Mouse (Mus musculus): ENCODE results near the gene Kcnk12. TPM values are rescaled to one million over a fixed set of nuclear protein-coding genes. Genes with fewer than 3 reads are reported as not detected.

The Kcnk12 gene
- total and polyA plus RNA-seq, 2 experiments from 2014 or later, result 4.5 to 7.9 TPM

GRCm38 (mm10) chr17:87795927-87796714 is 1.7 kb downstream of the Kcnk12 start:
- no peak for ATAC-seq
- 26% methylated on average over 12 of the region's 12 CpGs for WGBS
- no peak for DNase-seq
- Histone ChIP-seq H3K9me3 (ENCODE audit: low read length) (no peaks in the 10 kb centered on the region), H3K4me2 (ENCODE audit: low read depth) (peak overlapping the region; percentile 94), H3K36me3 (ENCODE audit: insufficient read depth) (no peaks in the 10 kb centered on the region), H3K4me1 (ENCODE audit: insufficient read depth) (no peaks in the 10 kb centered on the region), H3K27ac (ENCODE audit: low read depth, low read length) (no peak overlapping the region), H3K4me3 (ENCODE audit: low read depth, low read length) (peak overlapping the region; percentile 56), H3K9ac (peak overlapping the region; percentile 50; the same call in 1 of the 2 replicates), H3K27me3 (ENCODE audit: insufficient read depth, low read length) (peaks cover 51% of the 10 kb centered on the region)
- no peak for TF ChIP-seq CTCF (IDR thresholded peaks at IDR 0.05; ENCODE audit: low read depth)

- TF ChIP-seq CTCF (IDR thresholded peaks at IDR 0.05; ENCODE audit: low read depth), result no peak
- no peak for DNase-seq
- H3K4me2 ChIP-seq (ENCODE audit: low read depth), result no peak overlapping the region
- H3K27ac ChIP-seq (ENCODE audit: low read depth, low read length), result no peak overlapping the region
- 76% methylated on average over 5 of the region's 5 CpGs for WGBS
- peaks cover 46% of the 10 kb centered on the region for H3K27me3 ChIP-seq (ENCODE audit: insufficient read depth, low read length)
- ATAC-seq, result no peak
- no peaks in the 10 kb centered on the region for H3K36me3 ChIP-seq (ENCODE audit: insufficient read depth)
- H3K4me3 ChIP-seq (ENCODE audit: low read depth, low read length), result no peak overlapping the region
- H3K9me3 ChIP-seq (ENCODE audit: low read length), result no peaks in the 10 kb centered on the region
- no peak overlapping the region for H3K9ac ChIP-seq
- H3K4me1 ChIP-seq (ENCODE audit: insufficient read depth), result no peaks in the 10 kb centered on the region
Observed at GRCm38 (mm10) chr17:87794801-87795200, 3.0 kb downstream of the Kcnk12 start.

DNA sequence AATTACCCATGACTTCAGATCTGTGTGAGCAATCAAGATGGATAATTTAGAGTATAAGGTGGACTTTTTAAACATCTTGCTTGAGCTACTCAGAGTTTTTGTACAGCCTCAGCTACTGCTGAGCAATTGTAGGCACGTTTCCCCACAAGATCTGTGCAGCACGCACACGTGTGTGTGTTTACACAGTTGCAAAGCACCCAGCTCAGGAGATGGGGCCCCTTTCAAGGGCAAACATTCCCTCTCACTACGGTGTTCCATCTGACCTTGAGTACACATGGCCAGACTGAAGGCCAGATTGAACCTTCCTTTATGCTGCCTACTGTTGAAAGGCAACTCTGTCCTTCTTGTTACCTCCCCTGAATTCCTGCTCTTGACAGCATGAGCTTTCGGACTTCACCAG is 4.5 kb downstream of the Kcnk12 start:
- H3K9me3 ChIP-seq (ENCODE audit: low read length), result no peaks in the 10 kb centered on the region
- no peaks in the 10 kb centered on the region for H3K36me3 ChIP-seq (ENCODE audit: insufficient read depth)
- H3K27ac ChIP-seq (ENCODE audit: low read depth, low read length), result no peak overlapping the region
- H3K9ac ChIP-seq, result no peak overlapping the region
- WGBS, result 66% methylated on average over 5 of the region's 5 CpGs
- peaks cover 32% of the 10 kb centered on the region for H3K27me3 ChIP-seq (ENCODE audit: insufficient read depth, low read length)
- ATAC-seq (no peak), DNase-seq (no peak)
- TF ChIP-seq CTCF (IDR thresholded peaks at IDR 0.05; ENCODE audit: low read depth), result no peak
- no peak overlapping the region for H3K4me3 ChIP-seq (ENCODE audit: low read depth, low read length)
- no peak overlapping the region for H3K4me2 ChIP-seq (ENCODE audit: low read depth)
- no peaks in the 10 kb centered on the region for H3K4me1 ChIP-seq (ENCODE audit: insufficient read depth)

GRCm38 (mm10) chr17:87792623-87793315 is 5.0 kb downstream of the Kcnk12 start:
- no peak for TF ChIP-seq CTCF (IDR thresholded peaks at IDR 0.05; ENCODE audit: low read depth)
- WGBS, result 52% methylated on average over 12 of the region's 12 CpGs
- Histone ChIP-seq H3K4me3 (ENCODE audit: low read depth, low read length) (no peak overlapping the region), H3K9ac (no peak overlapping the region), H3K36me3 (ENCODE audit: insufficient read depth) (no peaks in the 10 kb centered on the region), H3K4me1 (ENCODE audit: insufficient read depth) (no peaks in the 10 kb centered on the region), H3K27ac (ENCODE audit: low read depth, low read length) (no peak overlapping the region), H3K4me2 (ENCODE audit: low read depth) (no peak overlapping the region), H3K9me3 (ENCODE audit: low read length) (no peaks in the 10 kb centered on the region), H3K27me3 (ENCODE audit: insufficient read depth, low read length) (peaks cover 27% of the 10 kb centered on the region)
- DNase-seq (peak; percentile 50), ATAC-seq (peak; percentile 8; the same call in 1 of the 2 replicates)

DNA sequence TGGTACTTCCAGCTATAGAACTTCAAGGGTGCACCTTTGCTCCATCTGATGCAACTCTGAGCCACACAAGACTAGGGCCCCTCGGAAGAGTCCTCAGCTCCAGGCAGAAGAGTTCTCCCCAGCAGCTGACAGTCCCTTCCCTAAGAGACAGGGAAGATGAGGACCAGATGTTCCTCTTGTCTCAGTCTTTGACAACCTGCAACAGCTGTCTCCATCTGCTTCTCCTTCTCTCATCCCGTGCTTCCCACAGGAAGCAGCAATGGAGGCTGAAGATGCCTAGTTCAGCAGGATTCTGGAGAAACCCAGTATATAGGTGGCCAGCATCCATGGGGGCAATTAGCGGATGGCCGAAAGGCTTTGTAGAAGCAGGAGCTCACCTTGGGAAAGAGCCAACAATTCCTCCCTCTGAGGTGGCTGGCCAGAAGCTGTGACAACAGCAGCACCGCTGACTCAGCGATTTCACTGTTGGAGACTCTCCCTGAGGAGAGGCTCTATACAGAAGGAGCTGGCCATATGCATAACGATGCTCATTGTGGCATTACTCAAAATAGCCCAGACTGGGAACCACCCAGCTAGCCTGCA is 6.2 kb downstream of the Kcnk12 start:
- no peaks in the 10 kb centered on the region for H3K36me3 ChIP-seq (ENCODE audit: insufficient read depth)
- H3K4me2 ChIP-seq (ENCODE audit: low read depth), result no peak overlapping the region
- ATAC-seq (no peak), DNase-seq (no peak)
- no peak overlapping the region for H3K27ac ChIP-seq (ENCODE audit: low read depth, low read length)
- H3K9me3 ChIP-seq (ENCODE audit: low read length), result no peaks in the 10 kb centered on the region
- H3K27me3 ChIP-seq (ENCODE audit: insufficient read depth, low read length), result peaks cover 16% of the 10 kb centered on the region
- H3K4me1 ChIP-seq (ENCODE audit: insufficient read depth), result no peaks in the 10 kb centered on the region
- whole genome bisulfite sequencing, result 67% methylated on average over 7 of the region's 7 CpGs
- no peak for TF ChIP-seq CTCF (IDR thresholded peaks at IDR 0.05; ENCODE audit: low read depth)
- no peak overlapping the region for H3K4me3 ChIP-seq (ENCODE audit: low read depth, low read length)
- H3K9ac ChIP-seq, result no peak overlapping the region

DNA sequence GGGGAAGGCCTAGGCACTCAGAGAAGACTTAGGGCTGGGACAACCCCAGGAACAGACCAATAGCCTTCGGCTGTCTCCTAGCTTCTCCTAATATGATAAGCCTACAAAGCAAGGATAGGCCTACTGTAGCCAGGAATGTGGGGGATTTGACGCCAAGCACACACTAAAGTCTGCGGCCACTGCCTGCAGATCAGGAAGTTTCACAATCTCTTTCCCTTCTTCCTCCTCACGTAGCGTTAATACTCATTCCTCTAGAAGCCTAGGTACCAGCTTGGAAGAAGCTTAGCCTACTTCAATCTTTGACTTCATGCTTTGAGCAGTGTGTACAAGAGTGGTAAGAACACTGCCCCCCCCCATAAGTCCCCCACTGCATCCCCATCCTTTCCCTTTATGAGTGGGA is 7.1 kb downstream of the Kcnk12 start:
- DNase-seq (no peak), ATAC-seq (no peak)
- no peaks in the 10 kb centered on the region for H3K4me1 ChIP-seq (ENCODE audit: insufficient read depth)
- H3K9ac ChIP-seq, result no peak overlapping the region
- WGBS, result 95% methylated on average over 5 of the region's 5 CpGs
- H3K9me3 ChIP-seq (ENCODE audit: low read length), result no peaks in the 10 kb centered on the region
- no peak for TF ChIP-seq CTCF (IDR thresholded peaks at IDR 0.05; ENCODE audit: low read depth)
- H3K27ac ChIP-seq (ENCODE audit: low read depth, low read length), result no peak overlapping the region
- H3K4me3 ChIP-seq (ENCODE audit: low read depth, low read length), result no peak overlapping the region
- H3K27me3 ChIP-seq (ENCODE audit: insufficient read depth, low read length), result peaks cover 9% of the 10 kb centered on the region
- no peak overlapping the region for H3K4me2 ChIP-seq (ENCODE audit: low read depth)
- no peaks in the 10 kb centered on the region for H3K36me3 ChIP-seq (ENCODE audit: insufficient read depth)

GRCm38 (mm10) chr17:87788216-87788615 is 9.6 kb downstream of the Kcnk12 start:
- no peaks in the 10 kb centered on the region for H3K4me1 ChIP-seq (ENCODE audit: insufficient read depth)
- H3K27ac ChIP-seq (ENCODE audit: low read depth, low read length), result no peak overlapping the region
- H3K36me3 ChIP-seq (ENCODE audit: insufficient read depth), result no peaks in the 10 kb centered on the region
- H3K27me3 ChIP-seq (ENCODE audit: insufficient read depth, low read length), result no peaks in the 10 kb centered on the region
- DNase-seq (no peak), ATAC-seq (no peak)
- 77% methylated on average over 6 of the region's 6 CpGs for WGBS
- TF ChIP-seq CTCF (IDR thresholded peaks at IDR 0.05; ENCODE audit: low read depth), result no peak
- H3K4me2 ChIP-seq (ENCODE audit: low read depth), result no peak overlapping the region
- no peaks in the 10 kb centered on the region for H3K9me3 ChIP-seq (ENCODE audit: low read length)
- no peak overlapping the region for H3K4me3 ChIP-seq (ENCODE audit: low read depth, low read length)
- H3K9ac ChIP-seq, result no peak overlapping the region
